9 mouse cellular contexts compared by ENCODE assay signal in the genomic region with DNA sequence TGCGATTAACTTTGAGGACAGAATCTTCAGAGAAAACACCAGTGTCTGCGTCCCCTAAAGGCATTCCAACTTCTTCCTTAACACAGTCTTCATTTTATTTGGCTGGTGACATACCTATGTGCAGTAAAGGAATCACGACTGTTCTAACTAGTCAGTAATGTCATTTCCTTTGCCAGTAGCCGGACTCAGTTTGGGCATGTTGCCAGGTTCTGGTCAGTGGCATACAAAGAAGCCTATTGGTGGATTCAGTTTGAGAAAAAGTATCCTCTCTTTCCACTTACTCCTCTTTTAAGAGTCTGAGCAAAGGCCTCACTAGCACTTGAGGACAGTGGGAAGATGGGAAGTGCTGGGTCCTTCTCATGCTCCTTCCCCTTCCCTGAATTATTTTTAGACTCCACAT. TPM values are rescaled to one million over a fixed set of nuclear protein-coding genes. Genes with fewer than 3 reads are reported as not detected.
A peak's percentile ranks its signal among the peaks of the same experiment; 100 is the strongest.
DNase-seq lines count a peak whose midpoint lies in the region; ATAC-seq and TF ChIP-seq lines count a peak whose summit lies in the region.
"Had no signal": no experiment of that assay in that cellular context is flagged by ENCODE, and none has a peak within 500 bp of the region (broad histone marks: within the 10 kb centered on the region; RNA-seq: fewer than 3 reads in every experiment).

No protein-coding gene starts in this region.

- intact Hi-C loops in heart, postnatal 10 days (cut with DNase I) = no loop called here
- intact Hi-C loops in heart, adult 2 months (cut with DNase I) = no loop called here

- H3K36me3 ChIP-seq in heart, adult 2 months (ENCODE audit: control insufficient read depth, insufficient read depth, low read length) = peaks cover 2% of the 10 kb centered on the region; the same call in 1 of the 2 replicates
- no peaks in the 10 kb centered on the region for H3K36me3 ChIP-seq in midbrain, postnatal 0 days (ENCODE audit: insufficient read depth, low read length)
- no peaks in the 10 kb centered on the region for H3K36me3 ChIP-seq in midbrain, embryonic 16.5 days (ENCODE audit: control insufficient read depth, insufficient read depth, low read length)
- peaks cover 6% of the 10 kb centered on the region; the same call in 1 of the 2 replicates for H3K36me3 ChIP-seq in liver, embryonic 15.5 days (replicated peaks)
- H3K36me3 ChIP-seq: neural tube, embryonic 13.5 days had no signal

- H3K9me3 ChIP-seq in midbrain, postnatal 0 days (ENCODE audit: low read length) = no peaks in the 10 kb centered on the region
- H3K9me3 ChIP-seq in midbrain, embryonic 16.5 days (replicated peaks; ENCODE audit: control insufficient read depth, low read length, poor library complexity, severe bottlenecking) = no peaks in the 10 kb centered on the region
- H3K9me3 ChIP-seq in liver, embryonic 15.5 days (replicated peaks) = no peaks in the 10 kb centered on the region
- H3K9me3 ChIP-seq: neural tube, embryonic 13.5 days had no signal

- TF ChIP-seq CTCF in heart, adult 2 months (IDR thresholded peaks at IDR 0.05) = no peak
- no peak for TF ChIP-seq CTCF in midbrain, postnatal 0 days (IDR thresholded peaks at IDR 0.05)

- no peak for TF ChIP-seq EP300 in heart, adult 2 months (IDR thresholded peaks at IDR 0.05; ENCODE audit: insufficient read depth, low read depth, low read length)

- H3K4me1 ChIP-seq in heart, adult 2 months (ENCODE audit: control insufficient read depth, insufficient read depth, low read length) = peaks cover 4% of the 10 kb centered on the region
- H3K4me1 ChIP-seq in midbrain, postnatal 0 days (ENCODE audit: insufficient read depth, low read length) = no peaks in the 10 kb centered on the region
- peaks cover 3% of the 10 kb centered on the region; the same call in 1 of the 2 replicates for H3K4me1 ChIP-seq in midbrain, embryonic 16.5 days (ENCODE audit: control insufficient read depth, insufficient read depth, low read length)
- peaks cover 85% of the 10 kb centered on the region for H3K4me1 ChIP-seq in liver, embryonic 15.5 days (replicated peaks)

- no peak for ATAC-seq in midbrain, postnatal 0 days (ENCODE audit: low FRiP score)
- no peak for ATAC-seq in midbrain, embryonic 16.5 days
- ATAC-seq in liver, embryonic 15.5 days (ENCODE audit: insufficient read depth) = no peak
- no peak for ATAC-seq in monocyte, adult 5-6 weeks (replicated peaks; ENCODE audit: insufficient number of reproducible peaks, low FRiP score, low TSS enrichment, poor library complexity, severe bottlenecking)

- H3K79me2 ChIP-seq in heart, adult 2 months (replicated peaks; ENCODE audit: control insufficient read depth, insufficient read depth, low read length) = no peaks in the 10 kb centered on the region; the same call in 1 of the 2 replicates

- H3K4me3 ChIP-seq in heart, adult 2 months = no peak overlapping the region
- no peak overlapping the region for H3K4me3 ChIP-seq in midbrain, postnatal 0 days (ENCODE audit: low read depth, low read length)
- H3K4me3 ChIP-seq in midbrain, embryonic 16.5 days (ENCODE audit: low read depth, low read length) = no peak overlapping the region
- no peak overlapping the region for H3K4me3 ChIP-seq in liver, embryonic 15.5 days (replicated peaks)
- H3K4me3 ChIP-seq: neural tube, embryonic 13.5 days had no signal

- peak; percentile 58 for DNase-seq in adrenal gland, postnatal 14 days
- DNase-seq in adrenal gland, adult 8-10 months = no peak
- DNase-seq in heart, postnatal 10 days = peak; percentile 54 to 64
- no peak for DNase-seq in heart, adult 2 months
- peak; percentile 34 for DNase-seq in midbrain, postnatal 0 days (ENCODE audit: low spot score)

- TF ChIP-seq POLR2A in heart, adult 2 months (IDR thresholded peaks at IDR 0.05; ENCODE audit: insufficient read depth, low read depth, low read length) = no peak

- no peak overlapping the region for H3K27ac ChIP-seq in heart, adult 2 months
- no peak overlapping the region for H3K27ac ChIP-seq in midbrain, postnatal 0 days (ENCODE audit: low read depth, low read length)
- no peak overlapping the region for H3K27ac ChIP-seq in midbrain, embryonic 16.5 days (ENCODE audit: low read length)
- peak overlapping the region; percentile 85 for H3K27ac ChIP-seq in liver, embryonic 15.5 days (replicated peaks)
- H3K27ac ChIP-seq: neural tube, embryonic 13.5 days had no signal

- H3K4me2 ChIP-seq in midbrain, postnatal 0 days (ENCODE audit: low read depth, low read length, poor library complexity, severe bottlenecking) = no peak overlapping the region
- no peak overlapping the region for H3K4me2 ChIP-seq in midbrain, embryonic 16.5 days (ENCODE audit: low read length)
- H3K4me2 ChIP-seq in liver, embryonic 15.5 days = peak overlapping the region; percentile 57; the same call in 1 of the 2 replicates
- H3K4me2 ChIP-seq: neural tube, embryonic 13.5 days had no signal

- no peaks in the 10 kb centered on the region for H3K27me3 ChIP-seq in heart, adult 2 months (ENCODE audit: control insufficient read depth, insufficient read depth, low read length)
- no peaks in the 10 kb centered on the region for H3K27me3 ChIP-seq in midbrain, postnatal 0 days (ENCODE audit: insufficient read depth, low read length)
- H3K27me3 ChIP-seq in midbrain, embryonic 16.5 days (ENCODE audit: control insufficient read depth, insufficient read depth, low read depth, low read length) = no peaks in the 10 kb centered on the region
- no peaks in the 10 kb centered on the region for H3K27me3 ChIP-seq in liver, embryonic 15.5 days
- H3K27me3 ChIP-seq: neural tube, embryonic 13.5 days had no signal

- H3K9ac ChIP-seq in heart, adult 2 months (ENCODE audit: low read depth, low read length) = no peak overlapping the region
- no peak overlapping the region for H3K9ac ChIP-seq in midbrain, postnatal 0 days (replicated peaks; ENCODE audit: low read length, poor library complexity, severe bottlenecking)
- H3K9ac ChIP-seq in midbrain, embryonic 16.5 days (ENCODE audit: low read depth, low read length) = no peak overlapping the region
- H3K9ac ChIP-seq in liver, embryonic 15.5 days = no peak overlapping the region
- H3K9ac ChIP-seq: neural tube, embryonic 13.5 days had no signal

- 37% methylated on average over 4 of the region's 4 CpGs for WGBS in heart, adult 2 months
- WGBS in midbrain, postnatal 0 days = 62% methylated on average over 4 of the region's 4 CpGs
- WGBS in midbrain, embryonic 16.5 days = 65% methylated on average over 4 of the region's 4 CpGs
- WGBS in liver, embryonic 15.5 days (ENCODE audit: insufficient replicate concordance) = 71% methylated on average over 4 of the region's 4 CpGs

RNA-seq across cellular contexts. Expression of a gene that starts 11.3 kb away (rescaled TPM):
- 37.9 and 38.6 TPM in 2 replicates for total RNA-seq in adrenal gland, postnatal 14 days (2021)
- 10 to 100 TPM; 50.9 to 68.9 (median 60.7) TPM for total RNA-seq in adrenal gland, adult 8-10 months (2022)
- 10 to 100 TPM; 34.6 to 36.4 TPM for total RNA-seq in heart, postnatal 10 days (2021)
- total RNA-seq in heart, adult 2 months (2021) = 10 to 100 TPM; 27.6 to 33.6 TPM
- polyA plus RNA-seq in heart, adult 2 months (2012; rRNA removed) = 10.1 and 21.7 TPM in 2 replicates
- total RNA-seq in midbrain, postnatal 0 days (2014; rRNA removed) = 96.5 and 121 TPM in 2 replicates
- polyA plus RNA-seq in midbrain, postnatal 0 days (2015; fragmentation: Nextera tagmentation; extraction: Ambion mirVana) = 78.8 and 79.5 TPM in 2 replicates
- polyA plus RNA-seq in midbrain, embryonic 16.5 days (2015; fragmentation: Nextera tagmentation; extraction: Ambion mirVana) = 74.4 and 78.4 TPM in 2 replicates
- 37.5 and 40.0 TPM in 2 replicates for polyA plus RNA-seq in liver, embryonic 15.5 days (2015; fragmentation: Nextera tagmentation; extraction: Ambion mirVana)
- total RNA-seq in monocyte, adult 5-6 weeks (2017) = 45.9 to 82.4 TPM (median 55.4 TPM) in 3 replicates

RNA-seq across cellular contexts. Expression of a gene that starts 21.2 kb away (rescaled TPM):
- 13.5 and 15.8 TPM in 2 replicates for total RNA-seq in adrenal gland, postnatal 14 days (2021)
- 10 to 100 TPM; 17.6 to 25.2 (median 23.8) TPM for total RNA-seq in adrenal gland, adult 8-10 months (2022)
- 1 to 10 TPM; 6.9 to 9.2 TPM for total RNA-seq in heart, postnatal 10 days (2021)
- total RNA-seq in heart, adult 2 months (2021) = 10 to 100 TPM in 1 of 2 experiments, 1 to 10 TPM in 1; 9.3 to 10.5 TPM
- 4.0 and 4.8 TPM in 2 replicates for polyA plus RNA-seq in heart, adult 2 months (2012; rRNA removed)
- 15.0 and 17.5 TPM in 2 replicates for total RNA-seq in midbrain, postnatal 0 days (2014; rRNA removed)
- 22.0 and 22.4 TPM in 2 replicates for polyA plus RNA-seq in midbrain, postnatal 0 days (2015; fragmentation: Nextera tagmentation; extraction: Ambion mirVana)
- polyA plus RNA-seq in midbrain, embryonic 16.5 days (2015; fragmentation: Nextera tagmentation; extraction: Ambion mirVana) = 27.2 and 30.6 TPM in 2 replicates
- 6.9 and 7.1 TPM in 2 replicates for polyA plus RNA-seq in liver, embryonic 15.5 days (2015; fragmentation: Nextera tagmentation; extraction: Ambion mirVana)
- 5.9 to 8.8 TPM (median 6.8 TPM) in 3 replicates for total RNA-seq in monocyte, adult 5-6 weeks (2017)

Comparison
In these comparisons a context has a peak if more than half of its experiments do, and no peak if none do; other contexts are left out.
1. DNase-seq: peak in adrenal gland, postnatal 14 days (single experiment), heart, postnatal 10 days (2 of 2) and midbrain, postnatal 0 days (single experiment); none in adrenal gland, adult 8-10 months (single experiment) and heart, adult 2 months (0 of 2).